Mouse (Mus musculus) lung, adult 2 months (tissue): ENCODE data around the gene Kcnj8.

Experiments
- CTCF ChIP-seq: fragments of 200-500 bp; IDR thresholded peaks from 2 replicates; pipeline ENCODE4 v1.5.1; 2011; ENCODE audit warnings: mild to moderate bottlenecking, low read length, control low read depth; ENCODE audit not compliant: insufficient read depth
- POLR2A ChIP-seq: fragments of 200-500 bp; IDR thresholded peaks from 2 replicates; pipeline ENCODE4 v1.6.1; 2011; ENCODE audit warnings: low read depth, mild to moderate bottlenecking, control low read depth, low read length, borderline replicate concordance; ENCODE audit errors: extremely low read depth

DNA sequence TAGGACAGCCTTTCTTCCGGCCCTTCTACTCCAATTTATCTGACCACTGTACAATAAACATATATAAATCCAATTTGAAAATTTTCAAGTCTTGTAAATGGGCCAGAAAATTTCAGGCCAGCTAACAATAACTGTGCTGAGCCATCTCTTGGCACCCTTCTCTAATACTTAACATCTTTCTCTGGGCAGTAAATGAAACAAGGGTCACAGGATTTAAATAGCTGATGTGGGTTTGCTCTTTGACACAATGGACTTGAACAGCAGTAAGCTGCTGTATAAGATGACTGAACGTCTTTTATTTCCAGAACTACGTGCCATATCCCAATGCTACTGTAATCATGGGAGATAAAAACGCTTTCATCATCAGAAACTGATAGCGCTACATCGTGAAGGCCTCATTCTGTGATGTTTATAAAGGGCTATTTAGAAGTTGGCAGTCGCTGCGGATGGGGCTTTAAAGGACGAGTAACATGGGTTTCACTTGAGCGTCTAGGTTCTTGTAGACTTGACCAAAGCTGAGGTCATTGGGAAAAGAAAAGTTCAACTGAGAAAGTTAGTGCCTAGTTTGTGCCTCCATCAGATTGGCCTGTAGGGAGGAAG lies 30.8 kb downstream of the Kcnj8 start:
- TF ChIP-seq CTCF = no peak
- TF ChIP-seq POLR2A = no peak
